Mouse (Mus musculus) brain, embryonic 14.5 days (tissue): Measurements from ENCODE around the gene Rbm8a2.

Experiments used
- CTCF ChIP-seq: fragments of 200-500 bp; IDR thresholded peaks from 2 replicates; pipeline ENCODE4 v1.5.1; 2012; ENCODE audit warnings: inconsistent platforms, mild to moderate bottlenecking, moderate library complexity, borderline replicate concordance; ENCODE audit not compliant: insufficient read depth, insufficient read length; ENCODE audit errors: extremely low read depth
- POLR2A ChIP-seq: fragments of 200-500 bp; IDR thresholded peaks from 2 replicates; pipeline ENCODE4 v1.6.1; 2012; ENCODE audit warnings: mild to moderate bottlenecking, inconsistent platforms, borderline replicate concordance; ENCODE audit not compliant: poor library complexity, insufficient read depth, insufficient read length, severe bottlenecking; ENCODE audit errors: extremely low read depth

DNA sequence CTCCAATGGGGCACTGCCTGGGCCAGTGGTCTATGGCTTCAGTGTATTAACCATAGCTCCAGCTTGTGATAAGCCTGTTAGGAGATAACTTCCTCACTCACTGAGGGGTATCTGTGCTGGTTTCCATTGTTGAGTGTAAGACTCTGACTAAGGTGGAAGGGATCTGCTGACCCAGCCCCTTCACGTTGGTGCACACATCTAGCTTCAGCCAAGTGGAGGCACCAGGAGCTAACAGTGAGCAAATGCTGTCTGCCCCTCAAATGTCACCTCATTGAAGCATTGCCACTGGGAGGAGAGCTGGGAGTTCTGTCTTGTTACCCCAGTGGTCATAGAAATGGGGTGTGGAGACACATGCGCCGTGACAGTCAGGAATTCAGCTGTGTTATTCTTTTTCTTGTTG lies 40.2 kb downstream of the Rbm8a2 start:
- no peak for TF ChIP-seq CTCF
- TF ChIP-seq POLR2A, result no peak
